Mouse (Mus musculus) MEL (cell line): Measurements from ENCODE around the gene Gripap1. TPM values are rescaled to one million over a fixed set of nuclear protein-coding genes. Genes with fewer than 3 reads are reported as not detected.

Source experiments
- DNase-seq: peaks from one replicate; pipeline ENCODE4 v3.0.0; 2011; ENCODE audit warnings: low read depth, low spot score
- H3K27ac ChIP-seq: 2 replicates; pipeline ENCODE4 v1.5.1; 2012; ENCODE audit warnings: low read depth, mild to moderate bottlenecking, control low read depth, low read length, moderate library complexity; ENCODE audit not compliant: control insufficient read depth
- H3K27me3 ChIP-seq, 2 experiments: fragments of 150-350 bp in 1 of 2; sonication (generic) in 1 of 2; 2 replicates each; pipeline ENCODE4 v1.6.1; 2012; ENCODE audit warnings: low read length in 2 of 2, mild to moderate bottlenecking in 2 of 2, improper control_type of control experiment in 1 of 2, moderate library complexity in 1 of 2; ENCODE audit not compliant: insufficient read depth in 2 of 2, control insufficient read depth in 1 of 2
- H3K36me3 ChIP-seq, 2 experiments: 2 replicates each; pipeline ENCODE4 v1.6.1; 2012 to 2014; ENCODE audit warnings: low read length in 2 of 2, improper control_type of control experiment in 1 of 2, inconsistent platforms in 1 of 2, mild to moderate bottlenecking in 1 of 2; ENCODE audit not compliant: insufficient read depth in 2 of 2, control insufficient read depth in 1 of 2
- H3K4me1 ChIP-seq, 2 experiments: fragments of 150-350 bp in 1 of 2; sonication (generic) in 1 of 2; 2 replicates each; pipeline ENCODE4 v1.6.1; 2012; ENCODE audit warnings: low read length in 2 of 2, improper control_type of control experiment in 1 of 2, mild to moderate bottlenecking in 1 of 2; ENCODE audit not compliant: insufficient read depth in 2 of 2, control insufficient read depth in 1 of 2
- H3K4me3 ChIP-seq, 2 experiments: fragments of 150-350 bp in 1 of 2; sonication (generic) in 1 of 2; 2 replicates each; pipeline ENCODE4 v1.5.1; 2012; ENCODE audit warnings: low read depth in 2 of 2, low read length in 2 of 2, mild to moderate bottlenecking in 2 of 2, moderate library complexity in 2 of 2, control low read depth in 1 of 2, improper control_type of control experiment in 1 of 2; ENCODE audit not compliant: control insufficient read depth in 1 of 2, insufficient read depth in 1 of 2
- H3K79me2 ChIP-seq: 2 replicates; pipeline ENCODE4 v1.6.1; 2012; ENCODE audit warnings: mild to moderate bottlenecking, low read length, moderate library complexity; ENCODE audit not compliant: control insufficient read depth, poor library complexity, insufficient read depth
- H3K9ac ChIP-seq: 2 replicates; pipeline ENCODE4 v1.6.1; 2012; ENCODE audit warnings: low read depth, mild to moderate bottlenecking, control low read depth, low read length, moderate library complexity; ENCODE audit not compliant: control insufficient read depth, poor library complexity, severe bottlenecking
- H3K9me3 ChIP-seq: fragments of 150-350 bp; sonication (generic); replicated peaks from 2 replicates; pipeline ENCODE4 v1.6.1; 2012; ENCODE audit warnings: mild to moderate bottlenecking, low read length, improper control_type of control experiment, moderate library complexity; ENCODE audit not compliant: insufficient read depth
- BHLHE40 ChIP-seq: IDR thresholded peaks from 2 replicates; pipeline ENCODE4 v1.6.1; 2012; ENCODE audit warnings: low read depth, mild to moderate bottlenecking, inconsistent platforms, low read length, improper control_type of control experiment, borderline replicate concordance
- CHD1 ChIP-seq: IDR thresholded peaks from 2 replicates; pipeline ENCODE4 v1.6.1; 2012; ENCODE audit warnings: low read depth, mild to moderate bottlenecking, inconsistent platforms, low read length, improper control_type of control experiment
- CHD2 ChIP-seq: IDR thresholded peaks from 2 replicates; pipeline ENCODE4 v1.6.1; 2011; ENCODE audit warnings: low read length, improper control_type of control experiment
- CTCF ChIP-seq, 3 experiments: IDR thresholded peaks in 2 of 3; conservative IDR thresholded peaks in 1 of 3; 2 replicates each; pipeline ENCODE4 v1.5.1; 2011 to 2012; ENCODE audit warnings: low read length in 3 of 3, low read depth in 2 of 3, mild to moderate bottlenecking in 2 of 3, improper control_type of control experiment in 1 of 3, inconsistent platforms in 1 of 3, mixed read lengths in 1 of 3, moderate library complexity in 1 of 3; ENCODE audit not compliant: control insufficient read depth in 1 of 3, insufficient read depth in 1 of 3, poor library complexity in 1 of 3, severe bottlenecking in 1 of 3
- E2F4 ChIP-seq: IDR thresholded peaks from 2 replicates; pipeline ENCODE4 v1.6.1; 2011; ENCODE audit warnings: low read depth, low read length, improper control_type of control experiment, borderline replicate concordance
- ELF1 ChIP-seq: IDR thresholded peaks from 2 replicates; pipeline ENCODE4 v1.6.1; 2014; ENCODE audit warnings: low read depth, mild to moderate bottlenecking, inconsistent platforms, low read length, improper control_type of control experiment, moderate library complexity
- EP300 ChIP-seq, 2 experiments: IDR thresholded peaks; 2 replicates each; pipeline ENCODE4 v1.6.1; 2011; ENCODE audit warnings: improper control_type of control experiment in 2 of 2, low read length in 2 of 2, low read depth in 1 of 2, mild to moderate bottlenecking in 1 of 2
- ETS1 ChIP-seq: IDR thresholded peaks from 2 replicates; pipeline ENCODE4 v1.6.1; 2012; ENCODE audit warnings: low read depth, mild to moderate bottlenecking, inconsistent platforms, low read length, improper control_type of control experiment, moderate library complexity
- GABPA ChIP-seq: IDR thresholded peaks from 2 replicates; pipeline ENCODE4 v1.6.1; 2012; ENCODE audit warnings: low read depth, mild to moderate bottlenecking, inconsistent platforms, low read length, improper control_type of control experiment, moderate library complexity
- GATA1 ChIP-seq: IDR thresholded peaks from 2 replicates; pipeline ENCODE4 v1.6.1; 2011; ENCODE audit warnings: low read depth, low read length, improper control_type of control experiment
- HCFC1 ChIP-seq: IDR thresholded peaks from 2 replicates; pipeline ENCODE4 v1.6.1; 2012; ENCODE audit warnings: low read depth, mild to moderate bottlenecking, inconsistent platforms, low read length, improper control_type of control experiment, moderate library complexity
- KAT2A ChIP-seq: conservative IDR thresholded peaks from 2 replicates; pipeline ENCODE4 v1.6.1; 2012; ENCODE audit warnings: low read depth, low read length, improper control_type of control experiment, inconsistent platforms
- MAFK ChIP-seq: IDR thresholded peaks from 2 replicates; pipeline ENCODE4 v1.6.1; 2011; ENCODE audit warnings: low read depth, mild to moderate bottlenecking, low read length, improper control_type of control experiment, borderline replicate concordance
- MAX ChIP-seq: IDR thresholded peaks from 2 replicates; pipeline ENCODE4 v1.6.1; 2011; ENCODE audit warnings: low read length, improper control_type of control experiment
- MAZ ChIP-seq: IDR thresholded peaks from 2 replicates; pipeline ENCODE4 v1.6.1; 2012; ENCODE audit warnings: low read depth, mild to moderate bottlenecking, inconsistent platforms, low read length, improper control_type of control experiment
- MXI1 ChIP-seq: IDR thresholded peaks from 2 replicates; pipeline ENCODE4 v1.6.1; 2011; ENCODE audit warnings: mild to moderate bottlenecking, low read depth, low read length, improper control_type of control experiment
- MYB ChIP-seq: IDR thresholded peaks from 2 replicates; pipeline ENCODE4 v1.6.1; 2011; ENCODE audit warnings: mild to moderate bottlenecking, low read depth, low read length, improper control_type of control experiment
- MYC ChIP-seq: IDR thresholded peaks from 2 replicates; pipeline ENCODE4 v1.6.1; 2011; ENCODE audit warnings: low read depth, mild to moderate bottlenecking, low read length, improper control_type of control experiment, moderate library complexity
- NELFE ChIP-seq: IDR thresholded peaks from 2 replicates; pipeline ENCODE4 v1.6.1; 2011; ENCODE audit warnings: low read depth, low read length, improper control_type of control experiment
- NRF1 ChIP-seq: IDR thresholded peaks from 2 replicates; pipeline ENCODE4 v1.6.1; 2014; ENCODE audit warnings: low read depth, mild to moderate bottlenecking, inconsistent platforms, low read length, improper control_type of control experiment, moderate library complexity; ENCODE audit not compliant: poor library complexity, insufficient read depth, severe bottlenecking
- POLR2A ChIP-seq, 2 experiments: IDR thresholded peaks; 2 replicates each; pipeline ENCODE4 v1.6.1; 2011 to 2012; ENCODE audit warnings: low read length in 2 of 2, mild to moderate bottlenecking in 2 of 2, control low read depth in 1 of 2, improper control_type of control experiment in 1 of 2, low read depth in 1 of 2, moderate library complexity in 1 of 2; ENCODE audit not compliant: control insufficient read depth in 1 of 2, insufficient read depth in 1 of 2, poor library complexity in 1 of 2
- POLR2AphosphoS2 ChIP-seq: IDR thresholded peaks from 2 replicates; pipeline ENCODE4 v1.6.1; 2011; ENCODE audit warnings: low read length, improper control_type of control experiment
- POLR2AphosphoS5 ChIP-seq: IDR thresholded peaks from 2 replicates; pipeline ENCODE4 v1.6.1; 2012; ENCODE audit warnings: low read depth, borderline replicate concordance, mild to moderate bottlenecking, inconsistent platforms, low read length, moderate library complexity, mixed read lengths
- RAD21 ChIP-seq: IDR thresholded peaks from 2 replicates; pipeline ENCODE4 v1.6.1; 2011; ENCODE audit warnings: mild to moderate bottlenecking, low read depth, low read length, improper control_type of control experiment
- SIN3A ChIP-seq: IDR thresholded peaks from 2 replicates; pipeline ENCODE4 v1.6.1; 2012; ENCODE audit warnings: low read length, improper control_type of control experiment, inconsistent platforms
- SMC3 ChIP-seq: IDR thresholded peaks from 2 replicates; pipeline ENCODE4 v1.6.1; 2011; ENCODE audit warnings: low read depth, low read length, improper control_type of control experiment
- TAL1 ChIP-seq: IDR thresholded peaks from 2 replicates; pipeline ENCODE4 v1.6.1; 2012; ENCODE audit warnings: mild to moderate bottlenecking, inconsistent platforms, low read length, moderate library complexity, mixed read lengths
- TBP ChIP-seq: IDR thresholded peaks from 2 replicates; pipeline ENCODE4 v1.8.0; 2011; ENCODE audit warnings: low read depth, low read length, improper control_type of control experiment
- TCF12 ChIP-seq: IDR thresholded peaks from 2 replicates; pipeline ENCODE4 v1.6.1; 2014; ENCODE audit warnings: low read depth, mild to moderate bottlenecking, inconsistent platforms, low read length, improper control_type of control experiment, moderate library complexity
- USF1 ChIP-seq: IDR thresholded peaks from 2 replicates; pipeline ENCODE4 v1.6.1; 2014; ENCODE audit warnings: low read depth, mild to moderate bottlenecking, inconsistent platforms, low read length, improper control_type of control experiment, moderate library complexity
- ZC3H11A ChIP-seq: IDR thresholded peaks from 2 replicates; pipeline ENCODE4 v1.6.1; 2012; ENCODE audit warnings: low read depth, mild to moderate bottlenecking, inconsistent platforms, low read length, improper control_type of control experiment
- ZKSCAN1 ChIP-seq: IDR thresholded peaks from 2 replicates; pipeline ENCODE4 v1.6.1; 2012; ENCODE audit warnings: low read depth, mild to moderate bottlenecking, inconsistent platforms, low read length, improper control_type of control experiment, moderate library complexity
- ZNF384 ChIP-seq: IDR thresholded peaks from 2 replicates; pipeline ENCODE4 v1.6.1; 2012; ENCODE audit warnings: low read depth, mild to moderate bottlenecking, inconsistent platforms, low read length, improper control_type of control experiment
- polyA plus RNA-seq, 2 experiments: library from polyadenylated mRNA; stranded (reverse) in 1 of 2; unstranded in 1 of 2; fragments of >175 nt in 1 of 2; fragments of >200 nt in 1 of 2; gene quantifications; 2 replicates each; pipeline versions ENCODE4 v1.2.1 to v1.2.4; 2012; ENCODE audit warnings: low replicate concordance in 2 of 2, low read depth in 1 of 2; ENCODE audit not compliant: insufficient read length in 2 of 2, insufficient read depth in 1 of 2, missing spikeins in 1 of 2
- total RNA-seq: library from RNA; depleted of rRNA; stranded (reverse); fragments of 300-350 nt; gene quantifications from 2 replicates; pipeline ENCODE4 v1.2.3, GENCODE M21; 2012

The Gripap1 gene
- total and polyA plus RNA-seq, 3 experiments = 40.5 to 244 (median 84.6) TPM

DNA sequence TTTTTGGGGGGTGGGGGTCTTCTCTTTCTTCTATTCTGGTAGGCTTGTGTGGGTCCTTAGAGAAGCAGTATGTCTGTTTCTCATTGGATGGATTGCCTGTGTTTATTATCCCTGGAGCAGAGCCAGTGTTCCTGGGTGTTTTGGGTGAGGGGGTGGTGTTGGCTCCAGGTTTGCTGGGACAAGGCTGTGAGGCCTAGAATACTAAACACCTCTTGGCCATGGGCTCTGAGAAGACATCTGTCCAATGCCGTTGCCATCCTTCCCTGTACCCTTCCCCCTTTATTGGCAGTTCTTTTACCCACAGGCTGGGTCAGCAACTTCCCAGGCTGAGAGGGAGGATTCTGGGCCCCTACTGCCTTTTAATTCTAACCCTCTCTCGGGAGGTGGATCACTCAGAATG is 58.3 kb downstream of the Gripap1 start:
- Histone ChIP-seq H3K9me3 (no peaks in the 10 kb centered on the region), H3K36me3 (peaks cover 10 to 27% of the 10 kb centered on the region in 2 experiments), H3K4me1 (peaks cover 0 to 4% of the 10 kb centered on the region in 2 experiments; a peak in 1 of 4 replicates), H3K79me2 (peaks cover 52% of the 10 kb centered on the region), H3K4me3 (no peak overlapping the region), H3K27me3 (no peaks in the 10 kb centered on the region), H3K27ac (no peak overlapping the region), H3K9ac (no peak overlapping the region)
- TF ChIP-seq KAT2A = no peak
- TF ChIP-seq POLR2A (IDR thresholded peaks at IDR 0.05; ENCODE audit: control insufficient read depth in 1 of 2, insufficient read depth in 1 of 2, low read depth in 1 of 2, low read length in 2 of 2, poor library complexity in 1 of 2) = no peak
- TF ChIP-seq SIN3A = no peak
- no peak for TF ChIP-seq HCFC1
- DNase-seq = no peak

DNA sequence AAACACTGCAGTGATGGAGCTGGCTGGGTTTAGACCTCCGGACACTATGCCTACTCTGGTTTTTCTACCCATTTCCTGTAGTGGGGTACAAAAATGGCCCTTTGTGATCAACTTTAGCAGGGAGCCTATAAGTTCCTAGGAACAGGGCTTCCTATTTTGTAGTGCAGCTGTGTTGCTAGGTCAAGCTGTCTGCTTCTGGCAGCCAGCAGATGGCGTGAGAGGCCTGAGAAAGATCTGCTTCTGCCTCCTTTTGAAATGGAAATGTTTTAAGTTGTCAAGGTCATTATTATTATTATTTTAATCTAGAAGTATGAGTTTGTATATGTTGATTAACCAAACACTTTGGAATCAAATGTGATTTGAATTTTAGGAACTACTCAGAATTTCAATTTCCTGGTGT is 65.0 kb downstream of the Gripap1 start:
- peak; percentile 78 for DNase-seq
- Histone ChIP-seq H3K27ac (no peak overlapping the region), H3K4me1 (no peaks in the 10 kb centered on the region), H3K36me3 (peaks cover 7 to 23% of the 10 kb centered on the region in 2 experiments), H3K4me3 (no peak overlapping the region), H3K79me2 (peaks cover 9% of the 10 kb centered on the region), H3K9ac (no peak overlapping the region), H3K9me3 (no peaks in the 10 kb centered on the region), H3K27me3 (no peaks in the 10 kb centered on the region)
- TF ChIP-seq NELFE (no peak), BHLHE40 (no peak), NRF1 (no peak), GABPA (no peak), TAL1 (no peak), MAX (no peak), RAD21 (peak; percentile 66), POLR2AphosphoS2 (no peak), ELF1 (no peak), CHD1 (no peak), MYB (no peak), GATA1 (no peak), E2F4 (no peak), MAZ (no peak), ZNF384 (no peak), MYC (0 out of 2 replicates have a peak, but pooled peaks have one; percentile 26), ETS1 (no peak), TBP (no peak), KAT2A (no peak), ZKSCAN1 (no peak), CHD2 (no peak), MAFK (no peak), TCF12 (no peak), USF1 (no peak), ZC3H11A (peak; percentile 35), EP300 (IDR thresholded peaks at IDR 0.05; ENCODE audit: low read depth in 1 of 2, low read length in 2 of 2) (no peak), POLR2A (IDR thresholded peaks at IDR 0.05; ENCODE audit: control insufficient read depth in 1 of 2, insufficient read depth in 1 of 2, low read depth in 1 of 2, low read length in 2 of 2, poor library complexity in 1 of 2) (no peak), MXI1 (no peak), CTCF (IDR thresholded peaks at IDR 0.05 in 2 of 3, conservative IDR thresholded peaks at IDR 0.05 in 1 of 3; ENCODE audit: control insufficient read depth in 1 of 3, insufficient read depth in 1 of 3, low read depth in 2 of 3, low read length in 3 of 3, poor library complexity in 1 of 3, severe bottlenecking in 1 of 3) (peak; percentile 74 to 86 (median 79)), HCFC1 (no peak), SMC3 (peak; percentile 68), POLR2AphosphoS5 (no peak)
